Mouse (Mus musculus) testis, adult 10 weeks (tissue): ENCODE measurements around the gene Tas2r126. TPM values are rescaled to one million over a fixed set of nuclear protein-coding genes. Genes with fewer than 3 reads are reported as not detected.

Source experiments
- polyA plus RNA-seq: library from polyadenylated mRNA; stranded (reverse); fragments of 350-450 nt; fragmentation: Illumina TruSeq; extraction: RNeasy Lipid Tissue Mini Kit (QIAGEN cat#74804); gene quantifications from one replicate; pipeline ENCODE4 v1.2.3, GENCODE M21; 2014; ENCODE audit warnings: low read depth, low replicate concordance

The Tas2r126 gene
- polyA plus RNA-seq = not detected

DNA sequence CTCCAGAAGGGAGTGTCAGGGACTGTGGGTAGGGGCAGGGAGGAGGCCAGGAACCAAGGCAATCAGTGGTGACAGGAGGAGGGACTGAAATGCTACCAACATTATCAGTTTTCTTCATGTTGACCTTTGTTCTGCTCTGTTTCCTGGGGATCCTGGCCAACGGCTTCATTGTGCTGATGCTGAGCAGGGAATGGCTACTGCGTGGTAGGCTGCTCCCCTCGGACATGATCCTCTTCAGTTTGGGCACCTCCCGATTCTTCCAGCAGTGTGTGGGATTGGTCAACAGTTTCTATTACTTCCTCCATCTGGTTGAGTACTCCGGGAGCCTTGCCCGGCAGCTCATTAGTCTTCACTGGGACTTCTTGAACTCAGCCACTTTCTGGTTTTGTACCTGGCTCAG, at the start of gene Tas2r126:
Tas2r126 (plus strand) TSS at position 90 of the 400 bp plus-strand sequence.

DNA sequence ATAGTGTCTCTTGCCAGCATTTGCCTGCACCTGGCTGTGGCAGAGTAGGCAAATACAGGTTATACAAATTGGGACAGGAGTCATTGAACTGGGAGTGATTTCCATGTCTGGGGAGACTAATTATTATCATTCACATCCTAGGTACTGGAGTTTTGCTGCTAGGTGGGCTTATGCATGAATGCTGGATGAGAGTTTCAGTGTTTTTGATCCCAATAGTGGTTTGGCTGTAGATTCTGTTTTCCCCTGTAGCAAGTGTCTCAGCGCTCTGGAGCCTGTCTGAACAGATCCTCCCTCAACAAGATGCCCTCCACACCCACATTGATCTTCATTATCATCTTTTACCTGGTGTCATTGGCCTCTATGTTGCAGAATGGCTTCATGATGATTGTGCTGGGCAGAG, 34.4 kb upstream of the Tas2r126 start, which contains the start of gene Tas2r143:
Tas2r143 (plus strand) TSS at position 301 of the 400 bp plus-strand sequence.

DNA sequence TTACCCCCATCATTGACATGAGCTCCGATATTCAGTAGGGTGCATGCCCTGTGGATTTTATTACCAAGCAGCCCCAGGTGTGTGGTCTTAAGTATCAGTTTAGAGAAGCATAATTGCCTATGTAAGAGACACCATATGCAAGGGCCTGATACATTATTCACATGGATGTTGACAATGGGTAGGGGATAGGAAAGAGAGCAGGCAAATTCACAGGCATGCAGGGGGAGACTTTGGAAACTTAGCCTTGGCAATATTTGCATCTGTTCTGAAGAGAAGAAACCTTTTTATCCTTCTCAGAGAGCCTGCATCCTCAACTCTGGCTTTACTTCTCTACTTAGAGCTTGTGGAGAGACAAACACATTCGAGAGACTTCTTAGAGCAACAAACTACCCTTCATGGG, 29.2 kb upstream of the Tas2r126 start, which contains the start of gene Tas2r135:
Tas2r135 (plus strand) TSS at position 301 of the 400 bp plus-strand sequence.

GRCm38 (mm10) chr6:42465096-42465495, 30.8 kb downstream of the Tas2r126 start, which contains the start of gene Olfr458:
Gene Olfr458, minus strand, starts transcription at chr6:42465196.

GRCm38 (mm10) chr6:42476235-42476634, 41.9 kb downstream of the Tas2r126 start, which contains the start of gene Olfr457:
Gene Olfr457, minus strand, starts transcription at chr6:42476335.

Other genes starting within 250 kb of the Tas2r126 start
- not detected for gene Tas2r144, start 219.2 kb upstream of the Tas2r126 start, polyA plus RNA-seq
- gene Gstk1, start 188.6 kb upstream of the Tas2r126 start, polyA plus RNA-seq = 7.8 TPM
- not detected for gene Tmem139, start 172.6 kb upstream of the Tas2r126 start, polyA plus RNA-seq
- gene Casp2, start 169.6 kb upstream of the Tas2r126 start, polyA plus RNA-seq = 9.7 TPM
- 0.77 TPM for gene Clcn1, start 147.8 kb upstream of the Tas2r126 start, polyA plus RNA-seq
- gene Fam131b, start 109.9 kb upstream of the Tas2r126 start, polyA plus RNA-seq = 0.50 TPM
- gene Zyx, start 84.9 kb upstream of the Tas2r126 start, polyA plus RNA-seq = 0.85 TPM
- not detected for gene Epha1, start 61.3 kb upstream of the Tas2r126 start, polyA plus RNA-seq
- gene Tas2r143, start 34.3 kb upstream of the Tas2r126 start, polyA plus RNA-seq = not detected
- gene Tas2r135, start 29.1 kb upstream of the Tas2r126 start, polyA plus RNA-seq = not detected
- gene Olfr458, start 30.7 kb downstream of the Tas2r126 start, polyA plus RNA-seq = not detected
- gene Olfr457, start 41.8 kb downstream of the Tas2r126 start, polyA plus RNA-seq = not detected
- gene Olfr456, start 52.7 kb downstream of the Tas2r126 start, polyA plus RNA-seq = not detected
- gene Olfr455, start 113.1 kb downstream of the Tas2r126 start, polyA plus RNA-seq = not detected
- gene Tcaf3, start 163.2 kb downstream of the Tas2r126 start, polyA plus RNA-seq = not detected
- gene Tcaf2, start 210.7 kb downstream of the Tas2r126 start, polyA plus RNA-seq = 0.56 TPM